Mouse (Mus musculus): ENCODE measurements around the gene Tbrg1.
A peak's percentile ranks its signal among the peaks of the same experiment; 100 is the strongest.

The Tbrg1 gene

DNA sequence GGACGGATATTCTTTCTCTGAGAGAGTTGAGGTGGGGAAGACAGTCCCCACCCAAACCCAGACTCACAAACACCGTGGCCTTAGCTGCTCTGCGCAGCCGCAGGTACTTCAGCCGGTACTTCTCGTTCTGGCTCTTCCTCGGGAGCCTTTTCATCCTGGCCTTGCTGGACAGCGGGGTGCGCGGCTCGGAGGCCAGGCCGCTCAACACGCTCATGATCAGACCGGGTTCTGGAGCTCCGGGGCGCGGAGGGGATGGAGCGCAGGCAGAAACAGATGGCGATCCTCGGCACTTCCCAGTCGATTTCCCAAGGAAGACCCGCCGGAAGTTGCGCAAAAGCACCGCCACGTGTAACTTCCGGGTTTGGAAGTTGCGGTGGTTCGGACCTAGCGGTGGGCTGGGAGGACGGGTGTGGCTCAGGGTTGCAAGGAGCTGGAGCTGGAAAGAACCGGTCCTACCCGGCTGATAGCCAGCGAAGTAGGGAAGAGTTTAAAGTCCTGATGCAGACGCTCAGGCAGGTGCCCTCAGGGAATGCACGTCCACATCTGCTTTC, at the start of gene Tbrg1:
Gene Tbrg1 (minus strand): TSS at position 382 of the 551 bp plus-strand sequence.
- DNase-seq: peak; percentile 87 to 92

- DNase-seq: no peak
Observed at GRCm38 (mm10) chr9:37689970-37690686, 33.0 kb upstream of the Tbrg1 start.

GRCm38 (mm10) chr9:37687941-37688303, 30.8 kb upstream of the Tbrg1 start:
- no peak for DNase-seq

DNA sequence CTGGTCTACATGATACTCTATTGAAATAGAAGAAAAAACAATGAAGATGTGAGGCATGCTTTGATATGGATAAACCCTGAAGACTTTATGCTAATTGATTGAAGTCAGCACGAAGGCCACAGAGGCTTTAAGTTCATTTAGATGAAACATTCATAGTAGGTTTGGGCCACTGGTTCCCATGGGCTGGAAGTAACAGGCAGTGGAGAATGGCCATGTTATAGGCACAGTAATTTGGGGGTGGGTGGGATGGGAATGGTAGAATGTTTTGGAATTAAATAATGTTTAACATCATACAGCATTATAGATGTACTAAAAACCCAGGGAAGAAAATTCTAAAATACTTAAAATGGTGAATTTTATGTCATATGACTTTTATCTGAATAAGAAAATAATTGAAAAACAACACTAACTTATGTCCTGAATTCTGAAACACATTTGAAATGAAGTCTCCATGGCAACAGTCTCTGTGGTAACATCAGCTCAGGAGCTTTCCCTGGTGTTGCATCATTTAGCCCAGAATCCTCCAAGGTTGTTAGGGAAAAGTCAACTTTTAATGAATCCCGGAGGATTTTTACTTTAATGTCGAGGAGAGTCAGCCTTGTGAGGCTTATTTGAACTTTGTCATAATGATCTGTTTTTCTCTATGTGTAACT, 30.3 kb upstream of the Tbrg1 start:
- DNase-seq: no peak

GRCm38 (mm10) chr9:37681123-37681522, 24.0 kb upstream of the Tbrg1 start:
- DNase-seq: no peak

DNA sequence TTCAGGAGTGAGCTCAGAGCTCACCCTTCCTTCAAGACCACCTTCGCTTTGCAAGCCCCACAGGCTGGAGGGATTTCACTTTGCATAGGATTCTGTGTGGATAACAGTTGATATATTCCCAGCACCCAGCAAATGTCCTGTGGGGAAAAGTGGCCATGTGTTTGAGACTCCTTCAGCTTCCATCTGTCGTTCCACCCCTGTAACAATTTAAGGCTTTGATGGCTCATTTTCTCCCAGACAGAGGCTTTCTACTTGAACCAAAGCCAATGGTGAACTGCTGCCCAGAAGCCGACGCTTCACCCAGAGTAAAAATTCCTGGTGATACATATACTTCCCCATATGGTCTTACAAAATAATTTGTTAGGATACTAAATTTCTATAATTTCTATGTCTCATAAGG, 18.2 kb upstream of the Tbrg1 start:
- no peak for DNase-seq

GRCm38 (mm10) chr9:37670261-37670660, 13.1 kb upstream of the Tbrg1 start:
- no peak for DNase-seq

DNA sequence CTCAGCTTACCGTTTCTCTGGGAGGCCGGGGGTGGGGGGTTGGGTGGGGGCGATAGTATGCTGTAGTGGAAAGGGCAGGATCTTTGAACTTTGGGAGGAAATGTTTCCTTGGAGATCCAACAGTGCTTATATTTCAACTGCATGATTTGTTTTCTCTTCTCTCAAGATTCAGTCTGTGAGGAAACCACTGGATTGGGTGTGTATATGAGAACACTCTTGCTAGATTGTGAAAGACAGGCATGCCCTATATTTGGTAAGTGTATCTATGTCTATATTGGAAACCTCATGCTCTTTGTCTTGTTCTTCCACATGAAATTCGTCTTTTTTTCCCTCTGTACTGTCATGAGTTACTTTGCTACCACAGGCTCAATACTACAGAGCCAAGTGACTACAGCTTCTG, 12.6 kb upstream of the Tbrg1 start:
- no peak for DNase-seq

DNA sequence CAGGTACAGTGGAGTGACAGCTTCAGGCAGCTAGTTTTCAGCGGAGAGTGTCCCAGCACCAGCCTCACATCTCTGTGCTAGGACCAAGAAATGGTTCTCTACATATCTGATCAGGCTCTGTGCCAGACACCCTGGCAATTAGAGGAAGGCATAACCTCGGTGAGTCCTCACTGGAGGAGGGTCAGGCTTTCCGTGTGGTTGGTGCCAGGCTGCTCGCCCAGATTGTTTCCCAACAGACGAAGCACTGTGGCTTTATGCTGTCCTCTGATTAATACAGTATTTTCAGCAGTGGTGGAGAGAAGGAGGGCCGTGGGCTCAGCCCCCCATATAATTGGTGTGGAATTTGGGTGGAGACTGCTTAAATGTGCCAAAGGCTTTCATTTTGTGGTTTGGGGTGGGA, 12.0 kb upstream of the Tbrg1 start, which contains the start of gene Panx3:
Gene Panx3 (minus strand): TSS at position 121 of the 400 bp plus-strand sequence.
- no peak for DNase-seq

DNA sequence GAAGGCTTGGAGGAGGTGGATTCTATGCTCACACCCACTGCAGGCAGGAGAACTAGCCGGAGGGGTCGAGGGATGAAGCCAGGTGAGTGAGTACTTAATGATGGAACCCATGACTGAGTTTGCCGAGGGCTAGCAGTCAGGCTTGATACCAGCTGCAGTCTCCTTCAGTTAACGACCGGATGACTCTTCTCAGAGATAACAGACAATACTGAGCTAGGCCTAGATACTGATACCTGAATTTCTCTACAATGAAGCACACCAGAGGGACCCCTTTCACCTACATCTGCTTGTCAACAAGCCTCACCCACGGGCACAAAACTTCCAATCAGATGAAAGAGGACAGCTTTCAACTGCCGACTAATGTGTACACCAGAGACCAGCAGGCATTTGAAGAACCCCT, 8.9 kb upstream of the Tbrg1 start:
- no peak for DNase-seq

DNA sequence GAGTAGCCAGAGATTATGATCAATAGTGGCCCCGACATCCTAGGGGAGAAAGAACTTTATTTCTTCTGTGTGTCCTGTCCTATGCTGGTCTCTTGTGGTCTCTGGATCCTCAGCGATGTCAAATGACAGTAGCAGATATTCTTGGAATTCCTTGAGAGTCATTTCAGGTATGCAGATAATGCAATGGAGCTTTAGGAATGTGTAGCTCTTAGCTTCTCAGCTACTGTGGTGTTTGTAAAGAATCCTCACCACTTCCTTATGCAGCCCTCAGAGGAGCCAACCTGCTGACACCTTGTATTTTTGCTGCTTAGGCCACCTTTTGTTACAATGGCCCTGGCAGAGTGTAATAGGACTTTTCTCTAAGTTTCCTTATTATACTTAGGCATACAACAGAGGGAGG, 7.5 kb upstream of the Tbrg1 start:
- DNase-seq: no peak

DNA sequence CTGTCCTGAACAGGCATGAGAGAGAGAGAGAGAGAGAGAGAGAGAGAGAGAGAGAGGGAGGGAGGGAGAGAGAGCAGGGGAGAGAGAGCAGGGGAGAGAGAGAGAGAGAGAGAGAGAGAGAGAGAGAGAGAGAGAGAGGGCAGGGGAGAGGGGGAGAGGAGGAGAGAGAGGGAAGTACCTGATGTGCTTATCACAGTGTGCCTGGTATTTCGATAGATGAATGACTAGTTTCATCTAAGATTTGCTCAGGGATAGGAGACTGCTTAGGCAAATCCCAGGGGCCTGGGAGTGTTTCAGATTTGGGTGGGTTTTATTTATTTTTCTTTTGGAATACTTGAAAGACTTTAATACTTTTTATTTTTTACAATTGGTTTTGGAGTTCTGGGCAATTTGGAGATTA, 6.1 kb upstream of the Tbrg1 start:
- no peak for DNase-seq

DNA sequence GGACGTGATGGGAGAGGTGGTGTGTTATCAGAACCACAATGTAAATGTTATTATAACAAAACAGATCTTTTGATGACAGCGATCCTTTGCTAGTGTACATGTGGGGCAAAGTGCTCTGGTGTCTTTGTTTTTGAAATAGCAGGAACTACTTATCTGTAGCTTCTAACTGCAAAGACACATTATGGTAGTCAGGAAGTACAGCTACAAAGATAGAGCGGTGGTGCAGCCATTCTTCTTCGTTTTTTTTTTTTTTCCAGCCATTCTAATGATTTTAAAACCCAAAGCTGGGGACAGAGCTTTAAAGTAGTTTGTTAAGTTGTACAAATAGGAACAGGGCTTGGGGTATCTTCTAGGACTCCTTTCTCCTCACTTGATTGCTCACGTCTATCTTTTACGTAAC, 2.3 kb upstream of the Tbrg1 start:
- no peak for DNase-seq

DNA sequence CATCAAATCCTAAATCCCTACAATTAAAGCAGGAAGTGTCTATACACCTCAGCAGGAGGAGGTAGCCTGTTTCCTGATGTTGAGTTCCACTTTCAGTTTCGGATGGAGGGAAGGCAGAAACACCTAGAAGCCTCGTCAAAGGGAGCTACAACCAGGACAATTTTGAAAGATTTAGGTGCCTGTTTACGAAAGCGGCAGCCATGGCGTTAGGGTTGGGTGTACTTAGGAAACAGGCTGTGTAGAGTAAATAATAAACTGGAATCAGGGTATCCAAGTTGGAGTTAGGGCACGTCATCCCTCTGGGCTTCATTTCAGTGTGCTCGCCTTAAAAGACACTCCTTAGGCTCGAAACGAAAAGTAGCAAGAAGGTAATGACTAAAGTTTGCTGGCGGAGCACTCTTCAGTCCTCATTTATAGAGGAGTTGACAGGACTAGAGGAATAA, 652 bp downstream of the Tbrg1 start:
- peak; percentile 5 to 16 for DNase-seq

DNA sequence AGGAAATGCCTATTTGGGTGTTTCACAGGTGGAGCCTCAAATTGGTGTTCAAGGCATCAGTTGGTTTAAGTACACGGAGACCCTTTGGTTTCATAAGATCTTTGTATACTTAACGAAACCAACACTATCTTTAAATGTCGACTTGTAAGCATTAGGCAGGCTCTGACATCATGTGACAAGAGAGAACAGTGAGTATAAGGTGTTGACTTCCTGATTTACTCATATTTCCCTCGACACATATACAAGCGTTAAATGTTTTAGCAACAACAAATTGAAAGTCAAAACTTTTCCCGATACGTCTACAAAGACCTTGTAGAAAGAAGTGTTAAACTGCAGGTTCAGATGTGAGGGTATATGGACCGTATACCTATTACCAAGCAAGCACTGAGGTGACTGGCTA, 1.2 kb downstream of the Tbrg1 start:
- no peak for DNase-seq

GRCm38 (mm10) chr9:37653836-37654235, 3.3 kb downstream of the Tbrg1 start:
- DNase-seq: no peak

GRCm38 (mm10) chr9:37650639-37651038, 6.5 kb downstream of the Tbrg1 start:
- peak; percentile 45 to 58 for DNase-seq

GRCm38 (mm10) chr9:37646246-37646645, 10.9 kb downstream of the Tbrg1 start:
- DNase-seq: no peak

GRCm38 (mm10) chr9:37638721-37639120, 18.4 kb downstream of the Tbrg1 start:
- no peak for DNase-seq

DNA sequence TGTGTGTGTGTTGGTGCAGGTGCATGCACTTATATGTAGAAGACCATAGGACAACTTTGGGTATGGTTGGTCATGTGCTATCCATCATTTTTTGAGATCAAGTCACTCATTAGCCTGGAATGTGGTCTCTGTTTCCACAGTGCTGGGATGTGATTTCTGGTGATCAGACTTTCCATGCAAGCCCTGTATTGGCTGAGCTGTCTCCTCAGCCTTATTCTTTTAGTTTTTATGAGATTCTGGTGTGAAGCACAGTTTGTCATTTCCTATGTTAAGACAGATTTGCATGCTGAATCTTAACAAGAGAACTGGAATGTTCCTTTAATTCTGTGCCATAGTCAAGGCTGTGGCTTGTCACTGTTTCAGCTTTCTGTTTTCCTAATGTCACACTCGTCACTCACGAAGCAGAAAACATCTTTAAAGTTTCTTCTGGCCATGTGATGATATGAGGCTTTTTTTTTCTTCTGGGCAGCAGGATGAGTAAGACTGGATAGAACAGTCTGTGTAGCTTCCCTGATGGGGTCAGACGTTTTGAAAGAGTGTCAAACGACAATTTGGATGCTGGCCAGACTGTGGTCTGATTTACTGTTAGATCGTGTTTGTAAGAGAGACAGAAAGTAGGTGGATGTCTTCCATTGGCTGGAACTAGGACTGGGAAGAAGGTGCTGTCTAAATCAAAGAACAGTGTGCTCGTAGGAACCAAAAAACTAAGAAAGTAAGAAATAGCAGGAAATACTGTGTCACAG, 20.1 kb downstream of the Tbrg1 start:
- no peak for DNase-seq

DNA sequence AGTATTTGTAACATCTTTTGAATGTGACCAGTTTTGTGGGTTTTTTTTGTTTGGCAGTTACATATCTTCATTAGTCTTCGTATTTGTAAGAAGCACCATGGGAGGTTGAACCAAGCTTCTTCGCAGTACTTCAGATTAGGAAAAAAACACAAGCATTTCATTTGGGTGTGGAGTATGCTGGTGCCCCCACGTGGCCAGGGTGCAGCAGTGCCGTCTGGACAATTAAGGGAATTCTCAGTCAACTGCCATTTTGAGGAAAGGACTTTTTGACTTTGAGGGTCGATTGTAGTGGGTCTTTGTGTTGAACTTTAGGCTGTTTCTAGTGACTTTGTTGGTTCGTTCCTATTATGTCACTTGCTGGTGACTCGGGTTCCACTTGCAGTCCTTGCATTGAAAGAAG, 20.8 kb downstream of the Tbrg1 start:
- peak; percentile 29 to 32 for DNase-seq

DNA sequence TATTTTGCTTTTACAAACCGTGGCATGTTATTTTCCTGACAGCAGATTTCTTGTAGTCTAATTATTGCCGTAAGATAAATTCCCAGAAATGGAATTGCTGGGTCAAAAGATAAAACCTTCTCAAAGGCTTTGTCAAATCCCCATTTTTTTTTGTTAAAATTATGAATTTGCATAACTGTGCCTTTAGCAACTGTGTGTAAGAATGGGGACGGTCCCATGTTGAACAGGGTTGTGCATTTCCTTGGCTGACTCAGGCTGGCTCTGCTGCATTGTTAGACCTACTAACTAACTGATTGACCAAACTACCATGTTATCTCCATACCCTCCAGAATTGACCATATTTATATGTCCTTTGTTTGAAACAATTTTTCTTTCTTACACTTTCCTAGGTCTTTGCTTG, 22.8 kb downstream of the Tbrg1 start:
- no peak for DNase-seq

DNA sequence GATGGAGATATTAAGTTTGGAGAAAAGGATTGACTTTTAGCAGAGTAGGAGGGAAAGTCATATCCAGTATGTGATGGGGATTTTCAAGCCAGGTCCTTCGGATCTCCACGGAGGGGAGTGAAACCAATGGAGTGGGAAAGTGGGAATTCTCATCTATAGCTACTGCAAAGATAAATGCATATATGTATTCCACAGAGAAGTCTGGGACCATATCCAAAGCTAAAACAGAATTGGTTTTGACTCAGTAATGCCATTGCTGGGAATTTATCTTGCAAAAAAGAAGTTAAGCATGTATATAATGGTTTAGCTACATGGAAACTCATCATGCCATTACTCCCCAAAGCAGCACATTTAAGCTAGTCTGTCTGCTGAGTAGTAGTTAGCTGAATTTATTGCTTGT, 24.8 kb downstream of the Tbrg1 start:
- no peak for DNase-seq

- no peak for DNase-seq
Observed at GRCm38 (mm10) chr9:37629941-37630340, 27.2 kb downstream of the Tbrg1 start.

Data from lung, adult 18-20 months (tissue).